Mouse (Mus musculus): ENCODE data around the gene Glrx. TPM values are rescaled to one million over a fixed set of nuclear protein-coding genes. Genes with fewer than 3 reads are reported as not detected.

Gene Glrx
- total and polyA plus RNA-seq, 2 experiments = 41.4 to 86.8 TPM

DNA sequence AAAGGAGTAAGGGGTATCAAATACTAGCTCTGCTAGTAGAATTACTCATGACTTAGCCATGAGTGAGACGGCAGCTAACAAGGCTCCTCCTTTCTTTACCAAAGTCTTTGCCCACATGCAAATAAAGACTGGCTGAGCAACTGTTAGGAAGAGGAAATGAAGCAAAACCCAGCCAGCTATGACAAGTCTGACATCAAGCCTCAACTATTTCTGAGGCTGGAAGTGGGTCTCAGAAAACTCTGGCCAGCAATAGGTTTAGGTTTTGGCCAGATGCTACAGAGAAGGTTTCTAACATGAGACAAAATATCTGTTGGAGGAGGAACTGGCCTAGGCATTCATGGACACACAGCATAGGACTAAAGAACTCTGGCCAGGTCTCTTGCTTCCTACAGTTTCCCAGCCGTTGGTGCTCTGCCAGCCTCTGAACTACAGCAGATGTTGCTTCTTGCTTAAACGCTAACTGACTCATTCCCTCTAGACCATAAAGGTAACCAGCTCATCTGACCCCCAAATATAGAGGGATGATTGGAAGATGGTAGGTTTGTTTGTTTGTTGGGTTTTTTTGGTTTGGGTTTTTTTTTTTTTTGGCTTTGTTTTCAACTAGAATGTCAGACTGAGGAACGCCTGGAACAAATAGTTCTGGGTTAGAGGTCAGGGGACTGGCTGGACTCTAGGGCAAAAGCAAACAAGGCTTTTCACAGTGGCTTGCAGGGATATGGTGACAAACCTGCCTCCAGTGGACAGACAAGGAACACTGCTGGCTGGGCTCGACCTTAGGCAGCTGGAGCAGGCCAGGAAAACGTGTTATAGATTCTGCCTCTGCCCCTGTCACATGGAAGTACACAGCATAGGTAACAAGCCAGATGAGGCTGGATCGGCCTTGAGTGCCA lies 41.0 kb upstream of the Glrx start:
- 22% methylated on average over 7 of the region's 7 CpGs for WGBS
- TF ChIP-seq POLR2A (IDR thresholded peaks at IDR 0.05; ENCODE audit: extremely low read depth, insufficient read depth, low read length) = no peak
- TF ChIP-seq CTCF (IDR thresholded peaks at IDR 0.05; ENCODE audit: low read depth, low read length) = peak; percentile 80
- peak overlapping the region; percentile 94 for H3K27ac ChIP-seq (replicated peaks; ENCODE audit: insufficient read depth, low read depth, low read length)

DNA sequence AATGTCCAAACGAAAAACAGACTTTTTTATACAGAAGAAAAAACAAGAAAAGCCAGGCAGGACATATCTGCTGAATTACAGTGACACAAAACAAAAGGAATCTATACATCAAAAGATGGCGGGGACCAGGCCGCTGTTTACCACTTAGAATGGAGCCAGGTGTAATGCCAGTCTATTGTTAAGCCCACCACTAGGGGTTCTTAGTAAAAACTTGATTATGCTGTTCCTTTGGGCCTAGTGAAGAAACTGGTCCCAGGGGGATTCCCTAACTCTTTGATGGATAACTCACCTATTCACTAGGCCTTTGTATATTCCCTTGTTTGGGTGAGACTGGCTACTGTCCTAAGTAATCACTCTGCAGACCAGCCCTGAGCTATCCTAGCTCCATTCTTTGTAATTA lies 40.2 kb upstream of the Glrx start:
- peaks cover 2% of the 10 kb centered on the region for H3K4me1 ChIP-seq (ENCODE audit: control insufficient read depth, insufficient read depth, low read length)
- no peaks in the 10 kb centered on the region for H3K27me3 ChIP-seq (ENCODE audit: control insufficient read depth, insufficient read depth, low read length)
- TF ChIP-seq CTCF (IDR thresholded peaks at IDR 0.05; ENCODE audit: low read depth, low read length) (no peak), POLR2A (IDR thresholded peaks at IDR 0.05; ENCODE audit: extremely low read depth, insufficient read depth, low read length) (no peak)
- WGBS = 78% methylated on average over 3 of the region's 3 CpGs
- peak overlapping the region; percentile 62 for H3K27ac ChIP-seq (replicated peaks; ENCODE audit: insufficient read depth, low read depth, low read length)
- no peak overlapping the region for H3K4me3 ChIP-seq (ENCODE audit: insufficient read depth, low read depth, low read length)
- DNase-seq (ENCODE audit: extremely low read depth, low read depth, low spot score) = no peak
- no peak overlapping the region for H3K9ac ChIP-seq (ENCODE audit: low read depth, low read length)
- no peaks in the 10 kb centered on the region for H3K79me2 ChIP-seq (ENCODE audit: control insufficient read depth, insufficient read depth, low read length)
- no peaks in the 10 kb centered on the region for H3K36me3 ChIP-seq (ENCODE audit: control insufficient read depth, insufficient read depth, low read length)

More for the DNA sequence above, 41.0 kb upstream of the Glrx start:
- Histone ChIP-seq H3K79me2 (ENCODE audit: control insufficient read depth, insufficient read depth, low read length) (no peaks in the 10 kb centered on the region), H3K4me1 (ENCODE audit: control insufficient read depth, insufficient read depth, low read length) (peaks cover 2% of the 10 kb centered on the region), H3K36me3 (ENCODE audit: control insufficient read depth, insufficient read depth, low read length) (no peaks in the 10 kb centered on the region), H3K4me3 (ENCODE audit: insufficient read depth, low read depth, low read length) (no peak overlapping the region), H3K9ac (ENCODE audit: low read depth, low read length) (peak overlapping the region; percentile 29; the same call in 1 of the 2 replicates), H3K27me3 (ENCODE audit: control insufficient read depth, insufficient read depth, low read length) (no peaks in the 10 kb centered on the region)
- peak; percentile 98 for DNase-seq (ENCODE audit: extremely low read depth, low read depth, low spot score)

DNA sequence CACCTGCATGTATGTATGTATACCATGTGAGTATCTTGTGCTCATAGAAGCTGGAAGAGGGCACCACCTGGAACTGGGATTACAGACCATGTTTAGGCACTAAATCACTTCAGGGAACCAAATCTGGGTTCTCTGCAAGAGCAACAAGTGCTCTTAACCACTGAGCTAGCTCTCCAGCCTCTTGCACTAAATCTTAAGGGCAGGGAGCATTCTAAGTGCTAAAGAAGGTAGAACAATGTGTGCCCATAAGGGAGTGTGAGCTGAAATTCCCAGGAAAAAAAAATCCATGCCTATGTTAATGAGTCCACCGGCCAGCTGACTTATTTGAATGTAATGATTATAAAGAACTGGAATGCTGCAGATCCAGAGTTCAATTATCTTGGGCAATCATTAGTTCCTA lies 31.7 kb upstream of the Glrx start:
- H3K9ac ChIP-seq (ENCODE audit: low read depth, low read length) = no peak overlapping the region
- 26% methylated on average over 1 of the region's 1 CpGs for WGBS

DNA sequence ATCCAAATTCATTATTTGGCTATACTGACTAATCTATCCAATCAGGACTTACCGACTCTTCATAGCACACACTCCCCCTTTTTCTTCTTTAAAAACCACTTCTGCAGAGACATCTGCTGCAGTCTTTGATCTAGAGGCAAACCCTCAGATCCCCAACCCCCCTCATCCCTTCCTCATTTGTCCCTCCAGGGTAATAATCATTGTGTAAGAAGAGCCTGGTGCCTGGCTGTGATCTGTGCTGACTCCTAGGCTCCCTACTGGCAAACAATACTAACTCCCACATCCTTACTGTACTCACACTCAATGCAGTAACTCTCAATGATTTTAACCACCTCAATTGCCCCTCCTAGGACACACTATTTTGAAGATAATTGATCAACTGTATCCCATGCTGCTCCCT lies 29.7 kb upstream of the Glrx start:
- Histone ChIP-seq H3K27me3 (ENCODE audit: control insufficient read depth, insufficient read depth, low read length) (no peaks in the 10 kb centered on the region), H3K36me3 (ENCODE audit: control insufficient read depth, insufficient read depth, low read length) (no peaks in the 10 kb centered on the region), H3K27ac (replicated peaks; ENCODE audit: insufficient read depth, low read depth, low read length) (no peak overlapping the region), H3K4me1 (ENCODE audit: control insufficient read depth, insufficient read depth, low read length) (no peaks in the 10 kb centered on the region), H3K79me2 (ENCODE audit: control insufficient read depth, insufficient read depth, low read length) (no peaks in the 10 kb centered on the region), H3K9ac (ENCODE audit: low read depth, low read length) (no peak overlapping the region), H3K4me3 (ENCODE audit: insufficient read depth, low read depth, low read length) (no peak overlapping the region)
- no peak for TF ChIP-seq POLR2A (IDR thresholded peaks at IDR 0.05; ENCODE audit: extremely low read depth, insufficient read depth, low read length)
- no peak for TF ChIP-seq CTCF (IDR thresholded peaks at IDR 0.05; ENCODE audit: low read depth, low read length)
- no peak for DNase-seq (ENCODE audit: extremely low read depth, low read depth, low spot score)
- 100% methylated on average over 1 of the region's 1 CpGs for WGBS

More for the DNA sequence above, 31.7 kb upstream of the Glrx start:
- H3K4me1 ChIP-seq (ENCODE audit: control insufficient read depth, insufficient read depth, low read length) = no peaks in the 10 kb centered on the region
- no peak overlapping the region for H3K4me3 ChIP-seq (ENCODE audit: insufficient read depth, low read depth, low read length)
- H3K27ac ChIP-seq (replicated peaks; ENCODE audit: insufficient read depth, low read depth, low read length) = no peak overlapping the region
- H3K27me3 ChIP-seq (ENCODE audit: control insufficient read depth, insufficient read depth, low read length) = no peaks in the 10 kb centered on the region
- H3K36me3 ChIP-seq (ENCODE audit: control insufficient read depth, insufficient read depth, low read length) = no peaks in the 10 kb centered on the region
- TF ChIP-seq CTCF (IDR thresholded peaks at IDR 0.05; ENCODE audit: low read depth, low read length) (no peak), POLR2A (IDR thresholded peaks at IDR 0.05; ENCODE audit: extremely low read depth, insufficient read depth, low read length) (no peak)
- DNase-seq (ENCODE audit: extremely low read depth, low read depth, low spot score) = no peak
- H3K79me2 ChIP-seq (ENCODE audit: control insufficient read depth, insufficient read depth, low read length) = no peaks in the 10 kb centered on the region

DNA sequence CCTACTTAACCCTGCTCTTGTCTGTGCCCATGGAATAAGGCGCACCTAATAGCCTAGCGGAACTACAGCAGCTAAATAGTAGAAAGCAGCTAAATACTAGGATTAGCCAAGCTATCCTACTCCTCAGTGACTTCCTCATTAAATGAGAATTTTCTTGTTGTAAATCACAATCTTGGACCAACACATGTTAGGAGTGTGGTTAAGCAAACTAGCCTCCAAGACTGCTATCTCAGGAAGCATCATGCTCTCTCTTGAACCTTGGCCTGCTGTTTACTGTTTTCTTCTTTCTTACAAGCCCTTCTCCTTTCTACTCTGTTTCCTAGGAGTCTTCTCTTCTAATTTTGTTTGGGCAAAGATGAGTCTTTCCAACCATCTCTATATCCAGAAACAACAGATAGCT lies 22.5 kb upstream of the Glrx start:
- DNase-seq (ENCODE audit: extremely low read depth, low read depth, low spot score) = no peak
- WGBS = 97% methylated on average over 2 of the region's 2 CpGs
- H3K9ac ChIP-seq (ENCODE audit: low read depth, low read length) = no peak overlapping the region
- H3K27me3 ChIP-seq (ENCODE audit: control insufficient read depth, insufficient read depth, low read length) = no peaks in the 10 kb centered on the region
- H3K27ac ChIP-seq (replicated peaks; ENCODE audit: insufficient read depth, low read depth, low read length) = no peak overlapping the region
- H3K4me3 ChIP-seq (ENCODE audit: insufficient read depth, low read depth, low read length) = no peak overlapping the region
- H3K79me2 ChIP-seq (ENCODE audit: control insufficient read depth, insufficient read depth, low read length) = no peaks in the 10 kb centered on the region
- no peaks in the 10 kb centered on the region for H3K36me3 ChIP-seq (ENCODE audit: control insufficient read depth, insufficient read depth, low read length)
- H3K4me1 ChIP-seq (ENCODE audit: control insufficient read depth, insufficient read depth, low read length) = no peaks in the 10 kb centered on the region
- no peak for TF ChIP-seq CTCF (IDR thresholded peaks at IDR 0.05; ENCODE audit: low read depth, low read length)
- TF ChIP-seq POLR2A (IDR thresholded peaks at IDR 0.05; ENCODE audit: extremely low read depth, insufficient read depth, low read length) = no peak

DNA sequence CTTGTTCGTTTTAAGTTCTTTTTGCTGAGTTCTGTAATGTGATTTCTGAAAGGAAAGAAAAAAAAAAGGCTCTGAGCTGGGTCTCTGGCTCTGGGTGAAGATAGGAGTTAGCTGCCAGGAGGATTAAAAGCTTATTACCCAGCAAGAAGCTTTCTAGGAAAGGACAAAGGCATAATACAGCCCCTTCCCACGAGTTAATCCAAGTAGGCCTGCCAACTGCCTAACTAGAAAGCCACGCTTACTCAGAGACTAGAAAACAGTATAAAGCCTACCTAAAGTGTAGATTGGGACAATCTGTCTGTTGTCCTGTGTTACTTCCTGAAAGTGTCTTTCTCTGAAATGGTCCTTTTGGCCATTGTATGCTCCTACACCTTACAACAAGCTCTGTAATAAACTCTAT lies 21.2 kb upstream of the Glrx start:
- Histone ChIP-seq H3K4me3 (ENCODE audit: insufficient read depth, low read depth, low read length) (no peak overlapping the region), H3K27me3 (ENCODE audit: control insufficient read depth, insufficient read depth, low read length) (no peaks in the 10 kb centered on the region), H3K9ac (ENCODE audit: low read depth, low read length) (no peak overlapping the region), H3K27ac (replicated peaks; ENCODE audit: insufficient read depth, low read depth, low read length) (no peak overlapping the region), H3K36me3 (ENCODE audit: control insufficient read depth, insufficient read depth, low read length) (no peaks in the 10 kb centered on the region), H3K4me1 (ENCODE audit: control insufficient read depth, insufficient read depth, low read length) (no peaks in the 10 kb centered on the region), H3K79me2 (ENCODE audit: control insufficient read depth, insufficient read depth, low read length) (no peaks in the 10 kb centered on the region)
- WGBS = 60% methylated on average over 3 of the region's 3 CpGs
- DNase-seq (ENCODE audit: extremely low read depth, low read depth, low spot score) = no peak
- TF ChIP-seq POLR2A (IDR thresholded peaks at IDR 0.05; ENCODE audit: extremely low read depth, insufficient read depth, low read length) (no peak), CTCF (IDR thresholded peaks at IDR 0.05; ENCODE audit: low read depth, low read length) (no peak)

Measured in liver, adult 2 months (tissue).